Mouse (Mus musculus): ENCODE results near the gene Cd37. TPM values are rescaled to one million over a fixed set of nuclear protein-coding genes. Genes with fewer than 3 reads are reported as not detected.

The Cd37 gene
- polyA plus RNA-seq (2012; rRNA removed) = 1,116 and 1,582 TPM in 2 replicates

DNA sequence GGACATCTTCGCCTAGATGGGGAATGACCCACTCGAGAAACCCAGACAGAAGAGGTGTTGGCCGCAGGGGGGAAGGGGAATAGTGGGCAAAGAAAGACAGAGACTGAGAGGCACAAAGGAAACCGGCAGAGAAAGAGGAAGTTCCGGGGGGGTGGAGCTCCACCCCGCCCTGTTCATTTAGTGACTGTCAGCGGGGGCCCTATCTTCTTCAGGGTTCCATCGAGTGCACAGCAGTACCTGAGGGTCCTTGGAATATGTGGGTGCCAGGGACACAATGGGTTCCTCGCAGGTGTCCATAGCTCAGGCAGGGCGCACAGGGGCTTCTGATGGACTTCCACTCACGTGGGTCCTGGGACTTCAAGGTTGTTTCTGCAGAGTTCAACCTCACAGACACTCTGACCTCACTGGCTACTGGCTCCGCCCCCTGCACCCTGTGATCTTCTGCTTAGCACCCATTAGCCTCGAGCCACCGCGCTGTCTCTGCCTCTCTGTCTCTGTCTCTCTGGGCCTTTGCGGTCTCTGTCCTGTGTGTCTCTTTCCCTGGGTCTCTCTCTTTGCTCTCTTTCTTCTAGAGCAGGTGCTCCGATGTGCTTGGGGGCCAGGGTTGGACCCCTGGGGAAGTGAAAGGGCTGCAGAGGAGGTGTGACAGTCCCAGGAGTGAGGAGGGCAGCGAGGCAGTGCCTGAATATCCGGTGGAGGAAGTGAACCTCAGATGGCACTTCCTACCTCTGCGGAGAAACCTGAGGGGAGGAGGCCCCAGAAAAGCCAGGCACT is at the start of gene Cd37:
Cd37 (minus strand) TSS at position 393 of the 774 bp plus-strand sequence.
- peak; percentile 76 to 82 for DNase-seq (ENCODE audit: low read depth in 1 of 2, low spot score in 2 of 2)
- TF ChIP-seq POLR2A (IDR thresholded peaks at IDR 0.05; ENCODE audit: low read depth, low read length) (peak; percentile 66), CTCF (IDR thresholded peaks at IDR 0.05; ENCODE audit: extremely low read depth, insufficient read depth, insufficient read length, insufficient replicate concordance) (no peak)
- H3K36me3 ChIP-seq (ENCODE audit: control insufficient read depth, insufficient read depth, low read length) = peaks cover 26% of the 10 kb centered on the region
- 4% methylated on average over 20 of the region's 20 CpGs for WGBS
- H3K27ac ChIP-seq (ENCODE audit: insufficient read depth, low read length) = peak within 1 kb of the TSS; percentile 98
- H3K27me3 ChIP-seq (ENCODE audit: control insufficient read depth, insufficient read depth, low read length) = no peaks in the 10 kb centered on the region
- peaks cover 46% of the 10 kb centered on the region for H3K4me1 ChIP-seq (ENCODE audit: control insufficient read depth, insufficient read depth, insufficient read length)
- peak within 1 kb of the TSS; percentile 76 for H3K4me3 ChIP-seq (ENCODE audit: extremely low read depth, insufficient read depth, insufficient read length)

GRCm38 (mm10) chr7:45286486-45286885 is 47.6 kb upstream of the Cd37 start:
- no peak for TF ChIP-seq CTCF (IDR thresholded peaks at IDR 0.05; ENCODE audit: extremely low read depth, insufficient read depth, insufficient read length, insufficient replicate concordance)
- TF ChIP-seq POLR2A (IDR thresholded peaks at IDR 0.05; ENCODE audit: low read depth, low read length) = no peak
- WGBS = 89% methylated on average over 13 of the region's 13 CpGs
- Histone ChIP-seq H3K4me3 (ENCODE audit: extremely low read depth, insufficient read depth, insufficient read length) (no peak overlapping the region), H3K36me3 (ENCODE audit: control insufficient read depth, insufficient read depth, low read length) (no peaks in the 10 kb centered on the region), H3K4me1 (ENCODE audit: control insufficient read depth, insufficient read depth, insufficient read length) (no peaks in the 10 kb centered on the region), H3K27ac (ENCODE audit: insufficient read depth, low read length) (no peak overlapping the region), H3K27me3 (ENCODE audit: control insufficient read depth, insufficient read depth, low read length) (no peaks in the 10 kb centered on the region)
- DNase-seq (ENCODE audit: low read depth in 1 of 2, low spot score in 2 of 2) = no peak

- Histone ChIP-seq H3K4me3 (ENCODE audit: extremely low read depth, insufficient read depth, insufficient read length) (peak within 1 kb of the TSS; percentile 62; the same call in 1 of the 2 replicates), H3K36me3 (ENCODE audit: control insufficient read depth, insufficient read depth, low read length) (no peaks in the 10 kb centered on the region), H3K27me3 (ENCODE audit: control insufficient read depth, insufficient read depth, low read length) (no peaks in the 10 kb centered on the region), H3K27ac (ENCODE audit: insufficient read depth, low read length) (peak within 1 kb of the TSS; percentile 39; the same call in 1 of the 2 replicates), H3K4me1 (ENCODE audit: control insufficient read depth, insufficient read depth, insufficient read length) (peaks cover 8% of the 10 kb centered on the region)
- TF ChIP-seq CTCF (IDR thresholded peaks at IDR 0.05; ENCODE audit: extremely low read depth, insufficient read depth, insufficient read length, insufficient replicate concordance) (peak; percentile 89), POLR2A (IDR thresholded peaks at IDR 0.05; ENCODE audit: low read depth, low read length) (no peak)
- WGBS = 5% methylated on average over 44 of the region's 44 CpGs
- DNase-seq (ENCODE audit: low read depth in 1 of 2, low spot score in 2 of 2) = peak; percentile 52 to 82
Observed at GRCm38 (mm10) chr7:45277136-45277760, 38.3 kb upstream of the Cd37 start, which contains the start of gene Slc6a21. Gene Slc6a21, plus strand, starts transcription at chr7:45277513.

GRCm38 (mm10) chr7:45273672-45274071 is 34.8 kb upstream of the Cd37 start:
- no peak for DNase-seq (ENCODE audit: low read depth in 1 of 2, low spot score in 2 of 2)
- no peaks in the 10 kb centered on the region for H3K36me3 ChIP-seq (ENCODE audit: control insufficient read depth, insufficient read depth, low read length)
- no peaks in the 10 kb centered on the region for H3K27me3 ChIP-seq (ENCODE audit: control insufficient read depth, insufficient read depth, low read length)
- WGBS = 86% methylated on average over 8 of the region's 8 CpGs
- no peak overlapping the region for H3K4me3 ChIP-seq (ENCODE audit: extremely low read depth, insufficient read depth, insufficient read length)
- TF ChIP-seq POLR2A (IDR thresholded peaks at IDR 0.05; ENCODE audit: low read depth, low read length) = no peak
- TF ChIP-seq CTCF (IDR thresholded peaks at IDR 0.05; ENCODE audit: extremely low read depth, insufficient read depth, insufficient read length, insufficient replicate concordance) = no peak
- peaks cover 8% of the 10 kb centered on the region for H3K4me1 ChIP-seq (ENCODE audit: control insufficient read depth, insufficient read depth, insufficient read length)
- H3K27ac ChIP-seq (ENCODE audit: insufficient read depth, low read length) = no peak overlapping the region

GRCm38 (mm10) chr7:45272786-45273412 is 34.0 kb upstream of the Cd37 start:
- WGBS = 79% methylated on average over 10 of the region's 10 CpGs
- no peak for TF ChIP-seq POLR2A (IDR thresholded peaks at IDR 0.05; ENCODE audit: low read depth, low read length)
- no peak for TF ChIP-seq CTCF (IDR thresholded peaks at IDR 0.05; ENCODE audit: extremely low read depth, insufficient read depth, insufficient read length, insufficient replicate concordance)
- Histone ChIP-seq H3K36me3 (ENCODE audit: control insufficient read depth, insufficient read depth, low read length) (no peaks in the 10 kb centered on the region), H3K4me1 (ENCODE audit: control insufficient read depth, insufficient read depth, insufficient read length) (peaks cover 8% of the 10 kb centered on the region), H3K27ac (ENCODE audit: insufficient read depth, low read length) (no peak overlapping the region), H3K27me3 (ENCODE audit: control insufficient read depth, insufficient read depth, low read length) (no peaks in the 10 kb centered on the region), H3K4me3 (ENCODE audit: extremely low read depth, insufficient read depth, insufficient read length) (no peak overlapping the region)
- DNase-seq (ENCODE audit: low read depth in 1 of 2, low spot score in 2 of 2) = no peak

GRCm38 (mm10) chr7:45265518-45265917 is 26.6 kb upstream of the Cd37 start:
- no peak for TF ChIP-seq CTCF (IDR thresholded peaks at IDR 0.05; ENCODE audit: extremely low read depth, insufficient read depth, insufficient read length, insufficient replicate concordance)
- TF ChIP-seq POLR2A (IDR thresholded peaks at IDR 0.05; ENCODE audit: low read depth, low read length) = no peak
- Histone ChIP-seq H3K36me3 (ENCODE audit: control insufficient read depth, insufficient read depth, low read length) (no peaks in the 10 kb centered on the region), H3K27me3 (ENCODE audit: control insufficient read depth, insufficient read depth, low read length) (no peaks in the 10 kb centered on the region), H3K4me1 (ENCODE audit: control insufficient read depth, insufficient read depth, insufficient read length) (no peaks in the 10 kb centered on the region), H3K4me3 (ENCODE audit: extremely low read depth, insufficient read depth, insufficient read length) (no peak overlapping the region), H3K27ac (ENCODE audit: insufficient read depth, low read length) (no peak overlapping the region)
- no peak for DNase-seq (ENCODE audit: low read depth in 1 of 2, low spot score in 2 of 2)
- 77% methylated on average over 1 of the region's 1 CpGs for WGBS

Data from spleen, adult 2 months (tissue).